Mouse (Mus musculus) Patski (cell line): ENCODE data around the gene Pknox1. TPM values are rescaled to one million over a fixed set of nuclear protein-coding genes. Genes with fewer than 3 reads are reported as not detected.
"Not testable (repeated sequence)": the region's sequence is repeated elsewhere in the genome, so short reads cannot be mapped to it uniquely, and the experiment has no call there.

Source experiments
- ATAC-seq: fragments of 100-300 bp; one replicate; pipeline ENCODE4 v1.8.0; 2021
- CTCF ChIA-PET: fragments of 350-600 bp; sonication (Branson Sonifier 250); formaldehyde crosslinking; loops from one replicate; lab custom pipeline; 2022; ENCODE audit warnings: inconsistent platforms; lab: Charles Lee
- POLR2A ChIA-PET: fragments of 350-600 bp; sonication (Branson Sonifier 250); formaldehyde crosslinking; loops from one replicate; lab custom pipeline; 2022; ENCODE audit warnings: antibody characterized with exemption, inconsistent platforms; lab: Charles Lee
- DNase-seq: peaks from one replicate; pipeline ENCODE4 v3.0.0-alpha.2; 2011; ENCODE audit warnings: low read depth, low spot score
- H3K27me3 ChIP-seq: fragments of 371-371 bp; one replicate; pipeline ENCODE4 v1.5.1; 2021
- CTCF ChIP-seq: fragments of 100-300 bp; IDR thresholded peaks from one replicate; pipeline ENCODE4 v1.5.1; 2021
- in situ Hi-C: fragments of 300-500 bp; cut with MboI; formaldehyde crosslinking; loops from 3 replicates; pipeline ENCODE4 v1.11.1; 2018; ENCODE audit warnings: low pct_unique_long_range_greater_than_20kb, mixed read lengths
- polyA plus RNA-seq: library from polyadenylated mRNA; unstranded; gene quantifications from one replicate; pipeline ENCODE4 v1.2.3, GENCODE M21; 2021

Gene Pknox1
- polyA plus RNA-seq, 1 experiment from 2014 or later, result 17.8 TPM

DNA sequence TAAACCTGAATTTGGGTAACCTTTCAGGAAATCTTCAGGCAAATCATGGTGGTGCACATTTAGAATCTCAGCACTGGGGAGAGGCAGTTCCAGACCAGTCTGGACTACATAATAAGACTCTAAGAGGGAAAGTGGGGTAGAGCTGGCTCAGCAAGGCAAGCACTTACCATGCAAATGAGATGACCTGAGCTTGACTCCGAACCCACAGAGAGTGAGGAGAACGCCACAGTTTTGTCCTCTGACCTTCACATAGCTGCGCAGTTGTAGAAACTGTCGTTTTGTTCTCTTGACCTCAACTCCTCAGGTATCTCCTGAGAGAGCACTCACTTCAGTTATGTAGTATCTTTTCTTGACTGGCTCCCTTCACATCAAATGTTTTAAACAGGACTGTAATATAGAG, 24.2 kb downstream of the Pknox1 start:
- no peak for TF ChIP-seq CTCF
- CTCF ChIA-PET, result interaction anchor here (1.3 to 1.4 kb wide), 2 partner anchors 9 to 96 kb away, joined by 3 to 4 read pairs; no protein-coding TSS in a partner anchor
- in situ Hi-C loops, result no loop called here
- POLR2A ChIA-PET, result no interaction called here
- no peaks in the 10 kb centered on the region for H3K27me3 ChIP-seq
- DNase-seq, result no peak
- ATAC-seq, result no peak

DNA sequence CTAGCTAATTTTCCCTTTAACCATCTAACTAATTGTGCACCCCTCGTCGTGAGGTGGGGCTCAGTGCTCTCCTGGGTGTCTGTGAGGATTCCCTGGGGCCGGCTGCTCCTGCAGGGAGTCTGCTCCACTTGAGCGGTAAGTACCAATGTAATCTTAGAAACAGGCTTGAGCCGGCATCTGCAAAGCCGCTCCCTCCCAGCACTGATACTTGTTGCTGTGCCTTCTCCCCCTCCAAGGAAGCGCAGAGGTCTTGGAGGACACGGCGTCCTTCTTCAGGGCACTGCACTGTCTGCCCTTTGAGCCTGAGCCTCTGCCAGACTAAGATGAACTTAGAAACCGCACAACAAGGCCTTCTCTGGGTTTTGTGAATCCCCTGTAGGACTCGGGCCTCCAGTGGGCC, 26.3 kb downstream of the Pknox1 start:
- DNase-seq, result no peak
- POLR2A ChIA-PET, result interaction anchor here (1.1 kb wide), 1 partner anchor 27 kb away, joined by 5 read pairs; no protein-coding TSS in a partner anchor

DNA sequence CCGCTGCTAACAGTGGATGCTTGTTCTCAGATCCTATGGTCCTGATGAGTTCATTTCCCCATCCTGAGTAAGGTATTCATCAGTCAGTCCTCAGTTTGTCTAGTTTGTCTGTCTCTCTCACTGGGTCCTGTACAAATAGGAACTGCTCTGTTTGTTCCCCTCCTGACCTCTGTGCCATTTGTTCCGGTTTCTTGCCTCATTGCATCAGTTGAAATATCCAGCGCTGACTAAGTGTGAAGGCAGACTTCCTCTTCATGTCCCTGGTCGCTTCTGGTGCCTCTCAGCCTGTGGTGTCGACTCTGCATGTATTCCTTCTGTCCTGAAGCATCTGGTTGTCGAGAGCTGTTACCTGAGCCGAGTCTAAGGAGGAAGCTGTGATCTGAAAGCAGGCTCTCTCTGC, 30.1 kb downstream of the Pknox1 start:
- no peak for TF ChIP-seq CTCF
- no peak for ATAC-seq
- ChIA-PET POLR2A (no interaction called here), CTCF (no interaction called here)
- in situ Hi-C loops, result no loop called here
- no peaks in the 10 kb centered on the region for H3K27me3 ChIP-seq
- DNase-seq, result no peak

More for the DNA sequence above, 26.3 kb downstream of the Pknox1 start:
- no peak for TF ChIP-seq CTCF
- in situ Hi-C loops, result no loop called here
- H3K27me3 ChIP-seq, result no peaks in the 10 kb centered on the region
- CTCF ChIA-PET, result no interaction called here
- ATAC-seq, result no peak

DNA sequence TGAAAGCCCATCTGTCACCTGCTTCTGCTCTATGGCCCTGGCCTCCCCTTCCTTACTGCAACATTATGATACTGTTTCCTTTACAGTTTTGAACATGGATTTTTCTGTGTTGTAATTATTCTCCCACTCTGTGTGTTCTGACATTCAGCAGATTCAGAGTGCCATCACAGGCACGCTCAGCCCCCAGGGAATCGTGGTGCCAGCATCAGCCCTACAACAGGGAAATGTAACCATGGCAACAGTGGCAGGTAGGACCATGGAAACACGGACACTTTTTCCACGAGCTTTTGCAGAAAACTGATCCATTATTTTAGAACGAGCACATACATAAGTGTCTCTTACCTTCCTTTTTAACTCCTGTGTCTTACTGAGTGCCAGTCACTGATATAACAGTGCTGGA, 30.5 kb downstream of the Pknox1 start:
- TF ChIP-seq CTCF, result no peak
- ChIA-PET CTCF (no interaction called here), POLR2A (no interaction called here)
- no peaks in the 10 kb centered on the region for H3K27me3 ChIP-seq
- ATAC-seq (no peak), DNase-seq (no peak)
- in situ Hi-C loops, result no loop called here

DNA sequence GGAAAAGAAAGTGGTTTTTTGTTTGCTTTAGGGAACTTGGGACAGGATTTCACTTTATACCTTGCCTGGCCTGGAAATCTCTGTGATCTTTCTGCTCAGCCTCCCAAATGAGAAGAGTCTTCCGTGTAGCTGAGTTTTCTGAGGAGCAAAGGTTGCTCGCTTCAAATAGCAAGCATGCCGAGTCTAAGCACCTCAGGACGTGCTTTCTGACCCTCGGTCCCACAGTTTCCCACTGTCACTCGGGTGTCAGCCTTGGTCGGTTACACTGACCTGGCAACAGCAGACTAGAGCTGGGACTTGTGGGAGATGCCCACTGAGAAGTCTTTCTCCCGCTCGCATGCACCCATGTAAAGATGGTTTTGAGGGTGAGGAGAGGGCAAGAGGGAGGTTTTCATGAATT, 33.4 kb downstream of the Pknox1 start:
- ChIA-PET CTCF (interaction anchor here (1.5 to 1.6 kb wide), 2 partner anchors 9 to 24 kb away, joined by 4 read pairs; no protein-coding TSS in a partner anchor), POLR2A (no interaction called here)
- TF ChIP-seq CTCF, result no peak
- ATAC-seq (no peak), DNase-seq (no peak)
- in situ Hi-C loops, result no loop called here
- H3K27me3 ChIP-seq, result no peaks in the 10 kb centered on the region

DNA sequence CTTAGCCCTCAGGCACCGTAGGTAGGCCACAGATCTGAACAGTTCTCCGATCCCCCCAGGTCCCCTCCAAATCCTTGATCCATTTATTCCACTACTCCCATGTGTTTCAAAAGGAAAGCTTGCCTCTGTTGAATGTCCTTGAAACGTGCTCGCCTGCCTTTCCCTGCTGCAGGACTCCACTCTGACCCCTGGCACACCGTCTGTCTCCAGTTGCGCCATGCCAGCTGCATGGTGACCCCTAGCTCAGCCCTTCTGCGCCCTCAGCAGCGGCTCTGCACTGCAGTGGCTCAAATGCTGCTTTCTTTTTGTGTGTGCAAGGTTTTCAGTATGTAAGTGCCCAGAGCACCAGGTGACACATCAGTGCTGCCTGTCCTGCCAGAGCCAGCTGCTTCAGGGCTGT, 34.1 kb downstream of the Pknox1 start:
- TF ChIP-seq CTCF, result no peak
- H3K27me3 ChIP-seq, result no peaks in the 10 kb centered on the region
- ATAC-seq (no peak), DNase-seq (no peak)
- in situ Hi-C loops, result no loop called here
- CTCF ChIA-PET, result interaction anchor here (1.5 to 1.6 kb wide), 2 partner anchors 9 to 24 kb away, joined by 4 read pairs; no protein-coding TSS in a partner anchor
- POLR2A ChIA-PET, result no interaction called here

DNA sequence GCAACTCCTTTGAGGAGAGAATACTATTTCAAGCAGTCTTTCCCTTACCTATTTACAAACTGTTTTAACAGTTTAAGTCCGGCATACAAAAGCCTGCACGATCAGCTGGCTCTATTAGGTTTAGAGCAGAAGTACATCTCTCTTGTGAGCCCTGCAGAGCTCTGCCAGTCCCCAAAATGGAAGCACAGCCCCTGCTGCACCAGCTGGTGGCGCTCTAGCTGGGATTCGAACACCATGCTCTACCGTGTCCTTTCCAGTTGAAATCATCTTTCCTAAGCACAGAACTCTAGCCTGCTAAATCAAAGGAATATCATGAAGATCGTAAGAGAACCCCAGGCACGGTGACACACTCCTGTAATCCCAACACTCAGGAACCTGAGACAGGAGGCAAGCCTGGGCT, 41.9 kb downstream of the Pknox1 start:
- DNase-seq, result no peak
- no peaks in the 10 kb centered on the region for H3K27me3 ChIP-seq
- ChIA-PET CTCF (interaction anchor here (0.6 to 1.6 kb wide), 3 partner anchors 10 to 88 kb away, joined by 3 read pairs; no protein-coding TSS in a partner anchor), POLR2A (interaction anchor here (0.6 kb wide), 2 partner anchors 89 to 280 kb away, joined by 3 to 5 read pairs; no protein-coding TSS in a partner anchor)
- peak; percentile 39 for ATAC-seq
- no peak for TF ChIP-seq CTCF
- in situ Hi-C loops, result no loop called here

DNA sequence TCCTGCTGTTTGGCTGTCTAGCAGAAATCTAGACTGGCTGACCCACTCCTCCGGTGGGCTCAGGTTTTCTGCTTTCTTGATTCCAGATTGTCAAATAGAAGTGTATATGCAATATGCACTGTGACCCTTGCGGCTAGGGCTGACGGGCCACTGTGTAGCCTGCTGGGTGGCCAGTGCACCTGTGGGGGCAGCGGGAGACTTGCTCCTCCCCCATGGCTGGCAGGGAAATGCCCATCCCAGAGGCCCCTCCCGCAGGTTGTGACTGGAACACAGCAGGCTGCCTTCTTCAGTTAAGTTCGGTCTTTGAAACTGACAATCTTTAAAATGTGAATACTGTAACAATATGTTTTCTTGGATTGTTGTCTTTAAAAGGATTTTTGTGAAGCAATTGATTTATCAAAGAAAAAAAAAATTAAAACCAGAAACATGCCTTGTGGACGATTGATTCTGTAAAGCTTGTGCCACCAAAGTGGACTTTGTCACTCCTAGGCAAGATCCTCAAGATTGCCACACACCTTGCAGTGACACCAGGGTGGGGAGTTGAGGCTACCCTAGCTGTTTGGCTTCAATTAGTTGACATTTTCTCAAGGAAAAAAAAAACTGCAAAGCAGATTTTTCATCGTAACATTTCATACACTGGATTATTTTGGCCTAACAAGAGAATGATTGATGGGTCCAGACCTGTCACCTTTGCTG, 42.9 kb downstream of the Pknox1 start:
- CTCF ChIA-PET, result interaction anchor here (0.6 to 1.6 kb wide), 3 partner anchors 9 to 27 kb away, joined by 3 read pairs; no protein-coding TSS in a partner anchor
- ATAC-seq (no peak), DNase-seq (no peak)
- in situ Hi-C loops, result no loop called here
- H3K27me3 ChIP-seq, result no peaks in the 10 kb centered on the region
- no peak for TF ChIP-seq CTCF
- POLR2A ChIA-PET, result interaction anchor here (0.6 kb wide), 1 partner anchor 659 kb away, joined by 3 read pairs; no protein-coding TSS in a partner anchor

DNA sequence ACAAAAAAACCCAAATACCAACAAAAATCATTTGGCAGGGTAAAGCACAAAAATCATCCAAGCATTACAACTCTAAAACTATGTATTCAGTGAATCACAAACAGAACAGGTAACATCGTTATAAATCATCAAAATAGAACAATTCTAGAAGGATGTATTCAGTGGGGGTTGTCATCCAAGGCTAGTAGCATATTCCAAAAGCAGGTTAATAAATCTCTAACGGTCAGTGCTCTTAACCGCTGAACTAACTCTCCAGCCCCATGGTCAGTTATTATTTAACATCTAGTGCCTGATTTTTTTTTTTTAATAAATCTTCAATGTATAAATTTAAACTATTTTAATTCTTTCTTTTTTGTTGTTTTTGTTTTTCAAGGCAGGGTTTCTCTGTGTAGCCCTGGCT, 44.6 kb downstream of the Pknox1 start:
- POLR2A ChIA-PET, H3K27me3 ChIP-seq, CTCF ChIA-PET, DNase-seq, in situ Hi-C loops, ATAC-seq: not testable (repeated sequence)

DNA sequence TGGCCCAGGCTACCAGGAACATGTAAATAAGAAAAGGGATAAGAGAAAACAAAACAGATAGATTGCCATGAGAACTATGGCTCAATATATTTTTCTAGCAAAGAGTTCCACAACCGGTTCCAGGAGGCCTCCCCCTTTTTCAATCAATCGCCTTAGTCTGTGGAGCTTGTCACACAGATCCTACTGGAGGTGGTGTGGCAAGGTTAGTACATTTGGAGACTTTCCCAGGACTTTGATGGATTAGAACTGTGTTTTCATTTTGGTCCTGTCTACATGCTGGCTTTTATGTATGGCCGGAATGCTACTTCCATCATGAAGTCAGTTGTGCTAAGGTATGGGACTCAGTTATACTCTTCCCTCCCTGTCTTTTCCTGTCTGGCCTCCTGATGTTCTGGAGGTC, 45.4 kb downstream of the Pknox1 start:
- in situ Hi-C loops, result no loop called here
- ATAC-seq (no peak), DNase-seq (no peak)
- ChIA-PET CTCF (no interaction called here), POLR2A (no interaction called here)
- TF ChIP-seq CTCF, result no peak
- no peaks in the 10 kb centered on the region for H3K27me3 ChIP-seq

DNA sequence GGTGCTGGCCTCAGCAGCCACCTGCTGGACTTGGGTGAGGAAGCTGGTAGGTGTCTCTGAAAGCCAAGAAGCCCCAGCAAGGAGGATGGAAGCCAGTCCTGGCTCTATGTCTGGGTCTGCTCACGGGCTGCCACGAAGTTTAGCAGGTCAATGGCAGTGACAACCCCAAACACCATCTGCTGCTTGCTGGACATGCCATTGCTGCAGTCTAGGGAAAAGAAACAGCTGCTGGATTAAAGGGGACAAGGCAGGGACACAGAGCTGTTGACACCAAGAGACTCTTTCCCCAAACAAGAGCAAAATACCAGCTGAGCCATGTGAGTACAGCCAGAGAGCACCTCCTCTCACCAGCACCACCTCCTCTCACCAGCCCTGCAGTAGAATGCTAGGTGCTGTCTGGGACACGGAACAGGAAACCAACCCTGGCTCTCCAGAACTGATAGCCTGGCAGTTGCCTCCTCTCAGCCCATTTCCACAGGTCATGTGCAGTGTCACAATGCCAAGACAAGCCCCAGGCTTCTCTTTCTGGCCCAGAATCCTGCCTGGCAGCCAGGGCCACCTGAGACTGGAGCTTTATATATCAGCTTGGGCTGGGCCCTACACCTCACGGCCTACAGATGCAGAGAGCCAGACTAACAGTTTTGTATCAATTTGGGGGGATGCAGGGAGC, 48.7 kb downstream of the Pknox1 start:
- ATAC-seq (no peak), DNase-seq (no peak)
- in situ Hi-C loops, result no loop called here
- POLR2A ChIA-PET, result interaction anchor here (0.6 kb wide), 1 partner anchor 73 kb away, joined by 3 read pairs; no protein-coding TSS in a partner anchor
- H3K27me3 ChIP-seq, result no peaks in the 10 kb centered on the region
- no peak for TF ChIP-seq CTCF
- CTCF ChIA-PET, result no interaction called here
